Mouse (Mus musculus) embryonic fibroblast, embryonic 13.5 days (primary cell): ENCODE data around the gene Gm11639.

ENCODE experiments used
- CTCF ChIP-seq: IDR thresholded peaks from 2 replicates; pipeline ENCODE4 v1.5.1; 2011; ENCODE audit warnings: mild to moderate bottlenecking, control low read depth, low read length, moderate library complexity, borderline replicate concordance; ENCODE audit not compliant: insufficient read depth
- POLR2A ChIP-seq: IDR thresholded peaks from 2 replicates; pipeline ENCODE4 v1.6.1; 2011; ENCODE audit warnings: low read depth, mild to moderate bottlenecking, control low read depth, low read length, moderate library complexity

- TF ChIP-seq POLR2A (no peak), CTCF (no peak)
These were observed 48.5 kb upstream of the Gm11639 start for GRCm38 (mm10) chr11:104637010-104637409.
